Mouse (Mus musculus) bone marrow macrophage, adult 2 months (primary cell): ENCODE data around the gene Ppp1r18.

Experiments
- CTCF ChIP-seq: IDR thresholded peaks from 2 replicates; pipeline ENCODE4 v1.5.1; 2012; ENCODE audit warnings: low read depth, mild to moderate bottlenecking, low read length, moderate library complexity
- POLR2A ChIP-seq: IDR thresholded peaks from 2 replicates; pipeline ENCODE4 v1.6.1; 2012; ENCODE audit warnings: mild to moderate bottlenecking, low read depth, low read length, borderline replicate concordance

DNA sequence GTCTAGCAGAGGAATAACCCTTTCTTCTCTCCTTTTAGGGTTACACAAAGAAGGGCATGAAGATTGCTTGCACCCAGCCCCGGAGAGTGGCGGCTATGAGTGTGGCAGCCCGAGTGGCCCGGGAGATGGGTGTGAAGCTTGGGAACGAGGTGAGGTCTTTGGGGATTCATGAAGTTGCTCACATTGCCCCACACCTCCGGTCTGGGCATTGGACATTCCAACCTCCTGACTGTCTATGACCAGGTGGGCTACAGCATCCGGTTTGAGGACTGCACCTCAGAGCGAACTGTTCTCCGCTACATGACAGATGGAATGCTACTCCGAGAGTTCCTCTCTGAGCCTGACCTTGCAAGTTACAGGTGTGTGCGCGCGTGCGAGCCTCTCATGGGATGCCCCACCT is 18.4 kb downstream of the Ppp1r18 start:
- TF ChIP-seq POLR2A, result no peak
- no peak for TF ChIP-seq CTCF
